Mouse (Mus musculus): ENCODE results near the gene Pdzrn4.

- TF ChIP-seq CHD2 (IDR thresholded peaks at IDR 0.05; ENCODE audit: low read depth, low read length) = no peak
- no peak for TF ChIP-seq ZC3H11A (IDR thresholded peaks at IDR 0.05; ENCODE audit: borderline replicate concordance, low read depth, low read length)
Observed at GRCm38 (mm10) chr15:92696276-92696956, 299.7 kb downstream of the Pdzrn4 start.

Data from ES-E14 (cell line).